Mouse (Mus musculus): ENCODE data around the gene Ccl8. TPM values are rescaled to one million over a fixed set of nuclear protein-coding genes. Genes with fewer than 3 reads are reported as not detected.

Ccl8 gene
- total RNA-seq (2021): 1 to 10 TPM in 1 of 2 experiments, not detected in 1; 2.0 TPM
- long read RNA-seq, experiment 1: 0 reads
- long read RNA-seq, experiment 2: 0 reads

DNA sequence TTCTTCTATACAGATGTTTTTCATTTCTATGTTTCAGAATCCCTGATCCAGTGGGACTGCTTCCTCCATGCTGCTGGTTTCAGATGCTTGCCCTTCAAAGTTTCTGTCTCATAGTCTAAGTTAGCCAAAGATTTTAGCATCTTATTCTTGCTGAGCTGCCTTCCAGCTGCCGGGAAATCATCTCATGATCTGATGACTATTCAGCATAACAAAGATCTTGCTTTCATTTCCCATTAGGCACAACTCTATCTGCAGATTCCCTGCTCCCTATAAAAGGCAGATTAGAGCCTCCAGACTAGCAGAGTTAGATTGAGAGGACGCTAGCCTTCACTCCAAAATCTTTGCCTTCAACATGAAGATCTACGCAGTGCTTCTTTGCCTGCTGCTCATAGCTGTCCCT lies at the start of gene Ccl8:
TSS of gene Ccl8 (plus strand) at position 301 of the 400 bp plus-strand sequence.
- no peak for DNase-seq (ENCODE audit: low spot score in 2 of 2)

DNA sequence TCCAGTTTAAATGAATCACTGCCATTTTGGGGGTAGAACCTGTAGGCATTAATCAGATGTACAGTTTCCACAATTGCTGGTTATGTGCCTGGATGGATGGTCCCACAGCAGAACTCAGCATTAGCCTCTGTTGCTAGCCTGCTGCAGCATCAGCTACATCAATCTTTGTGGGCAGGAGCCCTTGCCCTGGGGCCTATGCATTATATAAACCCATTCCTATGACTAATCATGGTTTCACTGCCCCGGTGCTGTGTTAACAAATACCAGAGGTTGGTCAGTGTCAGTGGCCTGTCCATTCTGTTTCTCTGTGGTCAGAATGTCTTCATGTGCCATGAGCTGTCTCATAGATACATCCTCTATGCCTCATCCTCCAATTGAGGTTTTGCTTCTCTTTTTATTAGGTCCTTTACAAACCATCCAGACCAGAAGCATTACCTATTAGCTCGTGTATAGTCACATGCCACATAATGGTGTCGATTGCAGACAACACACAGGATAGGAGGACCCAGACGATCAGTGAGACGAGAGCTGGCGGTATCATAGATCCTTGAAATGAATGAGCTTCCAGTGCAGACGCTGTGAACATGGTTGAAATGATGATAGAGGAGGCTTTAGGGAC lies 47.9 kb upstream of the Ccl8 start:
- DNase-seq (ENCODE audit: low spot score in 2 of 2): no peak

DNA sequence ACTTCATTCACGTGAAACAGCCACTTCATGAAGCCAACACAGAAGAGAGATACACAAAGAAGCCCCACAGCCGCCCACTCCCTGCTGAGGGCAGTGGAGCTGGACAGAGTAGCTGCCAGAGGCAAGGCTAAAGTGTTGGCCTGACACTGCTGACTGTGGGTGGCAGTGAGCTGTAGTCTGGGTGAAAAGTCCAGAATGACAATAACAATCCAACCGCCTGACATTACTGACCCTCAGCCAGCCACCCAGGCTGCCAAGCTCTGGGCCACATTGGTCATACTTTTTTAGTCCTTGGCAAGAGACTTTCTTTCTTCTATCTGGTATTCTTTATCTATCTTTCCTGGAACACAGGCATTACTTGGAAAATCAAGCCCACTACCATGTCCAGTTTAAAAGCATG lies 43.9 kb upstream of the Ccl8 start:
- no peak for DNase-seq (ENCODE audit: low spot score in 2 of 2)

DNA sequence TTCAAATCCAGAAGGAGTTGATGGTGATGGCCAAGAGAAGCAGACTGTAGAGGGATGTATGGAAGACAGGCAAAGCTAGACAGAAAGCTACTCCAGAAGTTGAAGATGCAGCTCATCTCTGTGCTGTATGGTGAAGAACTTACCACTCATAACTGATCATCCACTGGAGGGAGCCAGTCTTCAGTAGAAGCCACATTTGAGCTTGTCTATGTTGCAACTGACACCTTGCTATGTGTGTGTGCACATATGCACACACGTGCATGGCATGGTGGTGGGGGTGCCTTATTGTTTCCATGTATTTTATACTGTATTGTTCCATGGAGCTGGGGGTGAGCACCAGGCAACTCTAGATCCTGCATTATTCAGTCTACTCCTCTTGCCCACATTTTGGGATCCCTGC lies 42.6 kb upstream of the Ccl8 start:
- DNase-seq (ENCODE audit: low spot score in 2 of 2): no peak

DNA sequence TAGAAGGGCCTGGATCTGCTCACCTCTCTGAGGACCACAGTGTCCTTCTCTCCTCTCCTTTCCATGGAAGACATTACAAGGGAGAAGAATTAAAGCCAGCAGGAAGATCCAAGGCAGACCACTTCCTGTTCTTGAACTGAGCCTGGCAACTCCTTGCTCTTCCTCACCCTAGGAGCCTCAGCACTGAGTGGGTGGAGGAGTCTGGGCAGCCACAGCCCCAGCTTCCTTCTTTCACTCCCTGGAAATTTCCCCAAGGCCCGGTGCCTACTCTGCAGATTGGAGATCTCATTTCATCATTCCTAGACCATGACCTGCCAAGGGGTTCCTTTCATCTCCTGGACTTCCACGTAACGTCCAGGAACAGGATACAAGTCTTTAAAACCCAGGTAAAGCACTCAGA lies 42.0 kb upstream of the Ccl8 start:
- no peak for DNase-seq (ENCODE audit: low spot score in 2 of 2)

DNA sequence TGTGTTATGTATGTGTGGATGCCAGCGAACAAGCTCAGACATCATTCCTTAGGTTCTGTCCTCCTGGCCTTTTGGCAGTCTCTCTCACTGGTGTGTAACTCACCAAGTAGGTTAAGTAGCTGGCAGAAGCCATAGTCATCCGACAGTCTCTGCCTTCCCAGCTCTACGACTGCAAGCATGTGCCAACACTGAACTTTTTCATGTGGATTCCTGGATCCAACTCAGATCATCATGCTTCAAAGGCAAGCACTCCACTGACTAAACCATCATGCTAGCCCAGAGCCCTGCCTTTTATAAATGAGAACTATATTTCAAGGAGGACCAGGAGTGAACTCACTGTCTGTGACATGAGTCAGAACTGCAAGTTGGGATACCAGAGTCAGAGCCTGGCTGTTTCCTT lies 41.3 kb upstream of the Ccl8 start:
- DNase-seq (ENCODE audit: low spot score in 2 of 2): no peak

DNA sequence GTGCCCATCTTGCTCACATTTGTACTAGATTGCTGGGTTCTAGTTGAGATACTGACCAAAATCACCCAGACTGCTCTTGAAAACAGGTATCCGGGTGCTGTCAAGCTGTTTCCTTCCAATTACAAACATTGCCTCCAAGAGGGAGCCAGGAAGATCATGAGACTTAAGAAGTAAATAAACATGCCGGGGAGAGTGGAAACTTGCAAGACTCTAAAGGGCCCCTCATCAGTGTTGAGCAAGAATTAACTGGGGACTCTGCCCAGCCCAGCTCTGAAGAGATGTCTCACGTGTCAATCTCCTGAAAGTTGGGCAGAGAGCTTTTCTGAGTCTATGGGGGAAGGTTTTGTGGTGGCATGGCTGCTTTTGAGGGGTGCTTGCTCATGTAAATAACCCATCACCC lies 38.0 kb upstream of the Ccl8 start:
- no peak for DNase-seq (ENCODE audit: low spot score in 2 of 2)

DNA sequence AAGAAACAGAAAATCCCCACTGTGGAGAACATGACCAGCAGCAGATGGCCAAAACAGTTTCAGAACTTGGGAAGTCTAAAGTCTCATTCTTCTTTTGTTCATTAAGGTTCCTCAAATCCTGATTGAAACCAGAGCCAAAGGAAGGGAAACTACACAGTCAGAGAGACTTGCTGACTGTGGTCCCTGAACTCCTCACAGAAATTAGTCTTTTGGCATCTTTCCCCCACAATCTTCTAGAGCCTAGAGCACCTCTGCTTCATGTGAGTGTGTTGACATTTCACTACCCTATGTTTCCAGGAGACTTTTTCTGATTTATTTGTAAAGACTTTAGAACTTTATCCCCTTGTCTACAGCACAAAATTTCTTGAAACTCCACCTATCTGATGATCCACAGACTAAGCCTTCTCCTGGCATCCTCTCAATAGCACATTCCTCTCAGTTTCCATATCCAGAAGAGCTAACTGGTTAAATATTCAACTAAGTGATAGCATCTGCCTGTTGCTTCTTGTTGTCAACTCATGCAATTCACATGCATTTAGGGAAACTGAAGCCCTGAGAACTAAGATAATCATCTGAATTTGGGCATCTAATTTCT lies 36.8 kb upstream of the Ccl8 start:
- DNase-seq (ENCODE audit: low spot score in 2 of 2): no peak

DNA sequence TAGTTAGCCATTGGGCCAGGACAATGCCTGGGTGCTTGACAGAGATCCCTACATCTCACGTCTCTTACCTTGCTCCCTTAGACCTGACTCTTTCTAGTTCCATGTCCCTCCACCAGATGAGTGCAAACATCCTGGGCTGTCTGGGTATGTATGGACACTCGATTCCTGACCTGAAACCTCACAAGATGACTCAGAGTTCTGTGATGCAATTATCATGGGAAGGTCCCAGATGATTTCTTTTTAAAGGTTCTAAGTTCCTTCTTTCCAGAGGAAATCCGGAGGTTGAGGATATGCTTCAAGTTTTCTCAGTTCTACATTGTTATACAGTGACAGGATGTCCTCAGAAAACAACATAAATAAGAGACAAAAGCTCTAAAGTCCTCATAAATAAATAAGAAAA lies 34.1 kb upstream of the Ccl8 start:
- no peak for DNase-seq (ENCODE audit: low spot score in 2 of 2)

DNA sequence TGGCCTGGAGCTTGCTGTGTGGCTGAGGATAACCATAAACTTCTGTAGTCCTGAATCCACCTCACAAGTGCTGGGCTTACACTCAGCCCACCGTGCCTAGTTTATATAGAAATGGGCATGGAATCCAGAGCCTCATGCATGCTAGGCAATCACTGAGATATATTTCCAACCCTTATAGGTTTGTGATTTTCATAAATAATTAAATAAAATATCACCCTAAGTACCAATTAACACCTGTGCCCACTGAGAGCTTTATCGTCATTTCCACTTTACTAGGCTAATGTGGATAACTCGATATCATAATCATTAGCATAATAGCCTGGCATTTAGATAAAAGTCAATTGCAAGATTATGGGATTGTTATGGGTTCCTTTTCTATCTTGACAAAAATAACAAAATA lies 30.6 kb upstream of the Ccl8 start:
- DNase-seq (ENCODE audit: low spot score in 2 of 2): no peak

DNA sequence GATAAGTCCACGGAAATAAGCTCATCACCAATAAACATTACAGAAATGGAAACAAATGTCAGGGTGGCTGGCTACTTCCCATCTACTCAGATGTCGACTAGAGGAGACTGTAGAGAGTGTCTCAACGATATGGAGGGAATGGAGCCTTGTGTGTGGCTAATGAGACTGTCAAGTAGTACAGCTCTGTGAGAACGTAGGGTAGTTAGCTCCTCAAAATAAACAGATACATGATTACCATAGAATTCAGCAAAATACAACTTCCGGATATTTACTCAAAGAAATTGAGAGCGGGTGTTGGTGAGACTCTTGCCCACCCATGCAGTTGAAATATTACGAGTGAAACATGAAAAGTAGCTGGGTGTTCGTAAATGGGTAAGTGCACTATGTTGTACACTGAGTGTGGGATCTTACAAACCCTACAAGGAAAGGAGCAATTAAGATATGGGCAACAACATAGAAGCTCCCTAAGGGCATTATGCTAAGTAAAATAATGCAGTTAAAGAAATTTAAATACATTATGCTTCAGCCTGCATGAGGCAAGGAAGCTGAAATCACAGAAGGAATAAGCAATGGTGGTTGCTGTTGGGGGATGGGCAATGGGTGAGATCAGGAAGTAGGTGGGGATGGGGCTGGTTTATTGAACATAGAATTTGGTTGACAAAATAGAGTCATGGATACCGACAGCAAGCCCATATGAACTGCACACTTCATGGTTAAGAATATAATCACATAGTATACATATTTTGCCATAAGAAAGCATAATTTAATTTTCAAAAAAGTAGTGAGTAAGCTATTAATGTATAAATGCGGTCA lies 15.3 kb upstream of the Ccl8 start:
- no peak for DNase-seq (ENCODE audit: low spot score in 2 of 2)

DNA sequence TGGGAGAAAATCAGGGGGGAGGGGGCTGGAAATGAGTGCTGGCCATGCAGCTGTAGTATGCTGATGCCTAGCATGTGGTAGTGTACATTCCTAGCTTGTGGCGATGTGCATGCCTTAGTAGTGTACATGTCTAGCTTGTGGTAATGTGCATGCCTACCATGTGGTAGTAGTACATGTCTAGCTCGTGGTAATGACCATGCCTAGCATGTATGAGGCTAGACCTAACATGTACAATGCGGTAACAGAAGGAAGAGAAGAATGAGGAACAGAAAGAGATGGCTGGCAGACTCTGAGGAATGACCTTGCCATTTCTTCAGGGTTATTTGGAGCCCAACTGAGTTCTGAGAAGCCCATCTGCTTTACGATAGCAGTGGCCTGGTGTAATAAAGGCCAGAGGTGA lies 13.9 kb upstream of the Ccl8 start:
- no peak for DNase-seq (ENCODE audit: low spot score in 2 of 2)

DNA sequence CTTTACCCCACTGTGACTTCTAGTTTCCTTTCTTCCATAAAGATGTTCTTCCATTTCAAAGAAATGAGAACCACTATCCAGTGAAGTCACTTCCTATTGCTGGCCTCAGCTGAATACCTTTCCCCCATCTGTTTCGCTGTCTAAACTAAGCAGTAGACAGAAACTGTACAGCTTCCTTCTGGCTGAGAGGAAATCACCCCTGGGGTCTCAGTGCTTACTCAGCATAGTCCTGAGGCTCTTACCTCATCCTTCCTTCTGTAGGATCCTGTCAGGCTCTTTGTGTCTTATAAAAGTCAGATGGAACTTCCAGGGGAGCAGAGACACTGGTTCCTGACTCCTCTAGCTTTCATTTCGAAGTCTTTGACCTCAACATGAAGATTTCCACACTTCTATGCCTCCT lies 13.5 kb upstream of the Ccl8 start, which contains the start of gene Ccl12:
TSS of gene Ccl12 (plus strand) at position 317 of the 400 bp plus-strand sequence.
- no peak for DNase-seq (ENCODE audit: low spot score in 2 of 2)

DNA sequence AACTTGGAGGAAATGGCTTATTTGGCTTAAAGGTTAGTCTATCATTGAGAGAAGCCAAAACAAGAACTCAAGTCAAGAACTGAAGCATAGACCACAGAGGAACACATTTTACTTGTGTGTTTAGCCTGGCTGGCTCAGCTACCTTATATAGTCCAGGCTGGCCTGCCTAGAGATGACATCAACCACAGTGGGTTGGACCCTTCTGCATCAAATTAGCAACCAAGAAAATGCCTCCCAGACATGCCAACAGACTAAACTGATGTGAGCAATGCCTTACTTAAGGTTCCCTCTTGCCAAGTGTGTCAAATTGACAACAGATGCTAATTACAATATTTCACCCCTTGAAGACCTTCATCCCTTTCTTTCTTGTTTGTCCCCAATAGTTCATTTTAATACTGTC lies 5.4 kb upstream of the Ccl8 start:
- no peak for DNase-seq (ENCODE audit: low spot score in 2 of 2)

DNA sequence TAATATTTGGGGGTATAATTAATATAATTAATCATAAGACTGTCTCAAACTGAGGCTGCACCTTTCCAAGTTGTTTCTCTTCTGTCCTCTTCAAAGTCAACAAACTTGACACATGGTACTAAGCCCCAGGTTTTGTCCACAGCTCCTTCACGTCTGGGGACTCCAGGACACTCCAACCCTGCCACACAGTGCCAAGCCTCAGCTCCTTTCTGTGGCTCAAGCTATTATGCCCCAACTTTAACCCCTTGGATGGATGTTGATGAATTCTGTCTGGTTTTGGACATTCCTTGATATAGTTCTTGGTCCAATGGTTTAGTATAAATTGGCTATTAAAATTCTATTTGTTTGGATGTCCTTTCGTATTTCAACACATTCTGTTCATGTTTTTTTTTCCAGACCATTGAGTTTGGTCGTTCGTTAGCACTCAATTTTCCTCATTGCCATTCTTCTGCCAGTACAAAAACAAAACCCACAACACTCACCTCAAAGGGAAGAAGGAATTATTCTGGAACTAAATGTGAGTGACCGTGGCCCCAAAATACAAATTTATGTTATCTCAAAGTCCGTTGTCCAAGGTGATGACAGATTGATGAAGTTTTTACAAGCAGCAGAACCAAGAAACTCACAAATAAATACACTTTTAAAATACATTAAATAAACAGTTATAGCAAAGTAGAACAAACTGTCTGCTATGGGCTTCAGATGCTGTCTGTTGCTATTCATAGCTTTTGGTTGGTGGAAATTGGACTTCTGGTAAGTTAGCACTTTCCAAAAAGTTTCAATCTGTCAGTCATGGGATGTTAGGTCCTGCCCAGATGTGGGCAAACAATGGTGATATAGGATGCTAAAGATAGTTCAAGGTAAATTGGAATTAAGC lies 4.4 kb upstream of the Ccl8 start:
- DNase-seq (ENCODE audit: low spot score in 2 of 2): no peak

DNA sequence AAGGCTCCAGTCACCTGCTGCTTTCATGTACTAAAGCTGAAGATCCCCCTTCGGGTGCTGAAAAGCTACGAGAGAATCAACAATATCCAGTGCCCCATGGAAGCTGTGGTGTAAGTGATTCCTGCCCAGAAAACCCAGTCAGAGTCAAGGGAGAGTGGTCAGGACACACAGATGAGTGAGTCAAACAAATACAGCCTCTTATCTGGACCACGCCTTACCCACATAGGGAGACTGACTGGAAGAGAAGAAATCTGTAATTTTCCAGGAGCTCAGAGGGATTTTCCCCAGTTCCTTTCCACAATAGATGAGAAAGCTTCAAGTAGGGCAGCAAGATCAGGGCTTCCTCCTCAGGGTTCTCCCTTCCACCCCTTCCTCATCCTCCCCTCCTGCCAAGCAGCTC lies 1.1 kb downstream of the Ccl8 start:
- DNase-seq (ENCODE audit: low spot score in 2 of 2): no peak

DNA sequence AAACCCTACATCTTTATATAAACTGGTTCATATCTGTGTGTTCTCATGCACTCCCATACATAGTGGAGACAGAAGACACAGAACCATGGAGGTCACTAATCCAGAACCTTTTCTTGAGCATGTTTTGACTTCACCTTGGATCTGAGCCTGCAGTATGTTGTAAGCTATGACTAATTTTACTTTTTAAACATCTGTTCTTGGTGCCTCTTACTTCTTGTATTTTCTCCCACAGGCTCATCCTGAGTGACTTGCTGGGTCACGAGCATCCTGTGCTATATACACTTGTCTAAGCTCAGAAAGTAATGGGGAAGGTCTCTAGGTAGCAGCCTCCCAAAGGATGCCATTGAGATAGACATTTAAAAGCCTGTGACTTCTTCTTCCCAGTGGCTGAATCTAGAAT lies 18.0 kb downstream of the Ccl8 start:
- DNase-seq (ENCODE audit: low spot score in 2 of 2): no peak

DNA sequence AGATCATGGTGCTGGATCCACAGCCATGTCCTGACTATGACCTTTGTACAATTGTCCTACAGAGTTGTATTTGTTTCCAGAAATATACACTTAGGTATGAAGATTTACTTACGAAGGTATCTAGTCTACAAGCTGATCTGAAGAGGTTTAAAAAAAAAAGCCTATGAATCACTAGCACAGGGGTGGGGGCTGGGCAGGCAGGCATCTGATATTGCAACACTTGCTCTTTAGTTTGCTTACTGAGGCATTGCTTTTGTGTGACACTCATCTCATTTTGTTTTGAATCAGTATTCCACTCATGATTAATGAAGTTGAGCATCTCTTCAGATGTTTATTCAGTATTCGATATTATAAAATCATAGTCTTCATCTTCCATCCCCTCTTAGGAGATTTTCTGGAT lies 21.2 kb downstream of the Ccl8 start:
- no peak for DNase-seq (ENCODE audit: low spot score in 2 of 2)

DNA sequence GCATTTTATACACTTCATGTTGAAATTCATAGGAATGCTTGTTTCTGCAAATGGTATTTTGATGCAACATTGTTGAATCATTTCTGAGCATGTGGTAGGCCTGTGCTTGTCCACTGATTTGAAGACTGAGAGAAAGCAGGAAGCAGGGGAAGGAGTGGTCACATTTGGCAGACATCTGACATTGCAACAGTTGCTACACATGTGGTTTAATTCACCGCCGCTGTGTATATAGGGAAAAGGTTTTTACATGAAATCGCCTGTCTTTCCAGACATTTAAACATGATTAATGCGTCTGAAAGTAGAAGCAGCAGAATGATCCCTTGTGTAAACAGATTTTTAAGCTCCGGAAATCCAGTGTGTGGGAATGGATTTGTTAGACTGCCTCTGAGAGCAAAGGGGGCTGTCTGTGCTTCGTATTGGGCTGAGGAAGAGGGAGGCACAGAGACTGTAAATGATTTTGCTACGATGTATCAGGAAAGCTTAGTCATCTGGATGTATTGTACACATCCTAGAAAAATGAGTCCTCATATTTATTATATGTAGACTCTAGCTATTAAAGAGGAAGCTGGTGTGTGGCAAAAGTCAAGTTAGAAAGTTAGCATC lies 24.6 kb downstream of the Ccl8 start:
- no peak for DNase-seq (ENCODE audit: low spot score in 2 of 2)

DNA sequence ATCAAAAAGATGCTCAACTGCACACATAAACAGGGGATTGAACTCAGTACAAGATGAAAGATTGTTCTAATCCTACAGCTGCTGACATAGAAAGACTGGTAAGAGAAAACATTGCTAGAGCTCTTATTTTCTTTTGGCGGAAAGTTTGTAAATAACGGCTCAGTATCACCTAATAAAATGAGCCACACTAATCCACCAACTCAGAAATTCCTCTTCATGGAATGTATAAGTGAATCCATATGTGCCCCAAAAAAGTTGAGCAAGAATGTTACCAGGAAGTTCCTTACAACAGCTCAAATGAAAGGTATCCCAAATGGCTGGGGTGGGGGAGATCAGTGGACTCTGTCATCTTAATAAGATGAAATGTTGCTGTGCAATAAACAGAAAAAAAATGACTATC lies 44.1 kb downstream of the Ccl8 start:
- DNase-seq (ENCODE audit: low spot score in 2 of 2): no peak

DNA sequence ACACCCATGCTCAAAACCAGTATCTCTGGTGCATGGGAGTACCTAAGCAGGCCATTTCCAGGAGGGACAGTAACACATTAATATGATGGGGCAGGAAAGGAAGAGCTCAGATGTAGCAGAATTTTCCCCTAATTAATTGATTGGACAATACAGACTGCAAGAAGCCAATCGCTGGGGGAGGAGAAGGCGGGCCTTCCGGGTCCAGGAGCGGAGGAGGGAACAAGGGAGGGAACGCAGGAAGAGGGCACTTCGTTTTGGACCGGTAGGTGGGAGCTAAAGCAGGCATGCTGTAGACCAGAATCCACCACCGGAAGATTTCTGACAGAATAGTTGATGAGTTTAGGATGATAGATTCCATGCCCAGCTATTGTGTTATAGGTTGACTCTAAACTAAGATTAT lies 48.3 kb downstream of the Ccl8 start:
- no peak for DNase-seq (ENCODE audit: low spot score in 2 of 2)

Data from adrenal gland, adult 18-20 months (tissue).